Mouse (Mus musculus) limb, embryonic 10.5 days (tissue): ENCODE data around the gene Lrch1. TPM values are rescaled to one million over a fixed set of nuclear protein-coding genes. Genes with fewer than 3 reads are reported as not detected.

Experiments used
- DNase-seq: peaks from one replicate; pipeline ENCODE4 v3.0.0-alpha.2; 2017; ENCODE audit warnings: low spot score
- H3K27ac ChIP-seq: fragments of 300-500 bp; sonication (generic); 2 replicates; pipeline ENCODE4 v1.5.1; 2016; ENCODE audit warnings: mild to moderate bottlenecking
- H3K27me3 ChIP-seq: fragments of 300-500 bp; sonication (generic); 2 replicates; pipeline ENCODE4 v1.6.1; 2016; ENCODE audit warnings: low read depth, mild to moderate bottlenecking; ENCODE audit not compliant: poor library complexity, severe bottlenecking
- H3K36me3 ChIP-seq: fragments of 300-500 bp; sonication (generic); 2 replicates; pipeline ENCODE4 v1.6.1; 2016; ENCODE audit warnings: mild to moderate bottlenecking, moderate library complexity
- H3K4me1 ChIP-seq: fragments of 300-500 bp; sonication (generic); 2 replicates; pipeline ENCODE4 v1.6.1; 2016
- H3K4me3 ChIP-seq: fragments of 300-500 bp; sonication (generic); 2 replicates; pipeline ENCODE4 v1.5.1; 2016; ENCODE audit warnings: mild to moderate bottlenecking, moderate library complexity
- H3K9me3 ChIP-seq: fragments of 300-500 bp; sonication (generic); replicated peaks from 2 replicates; pipeline ENCODE4 v1.6.1; 2016; ENCODE audit warnings: mild to moderate bottlenecking
- WGBS: fragments of 180-500 bp; shearing (Covaris S2); methylation state at CpG from one replicate; pipeline ENCODE4 v1.1.7; 2016; 5-methylcytosine and 5-hydroxymethylcytosine counted together
- polyA plus RNA-seq: library from polyadenylated mRNA; unstranded; fragments of >200 nt; fragmentation: Nextera tagmentation; extraction: Ambion mirVana; gene quantifications from 2 replicates; pipeline ENCODE4 v1.2.1, GENCODE M21; 2016

The Lrch1 gene
- polyA plus RNA-seq, 1 experiment from 2014 or later, result 9.9 TPM

- Histone ChIP-seq H3K36me3 (no peaks in the 10 kb centered on the region), H3K4me1 (no peaks in the 10 kb centered on the region), H3K27ac (no peak overlapping the region), H3K9me3 (no peaks in the 10 kb centered on the region), H3K27me3 (no peaks in the 10 kb centered on the region), H3K4me3 (no peak overlapping the region)
- 84% methylated on average over 6 of the region's 6 CpGs for WGBS
- DNase-seq, result no peak
Measured at GRCm38 (mm10) chr14:74893693-74894092, 54.0 kb downstream of the Lrch1 start.

GRCm38 (mm10) chr14:74893085-74893648 is 54.5 kb downstream of the Lrch1 start:
- H3K27me3 ChIP-seq, result no peaks in the 10 kb centered on the region
- WGBS, result 83% methylated on average over 3 of the region's 3 CpGs

GRCm38 (mm10) chr14:74889304-74889703 is 58.4 kb downstream of the Lrch1 start:
- 93% methylated on average over 2 of the region's 2 CpGs for WGBS
- Histone ChIP-seq H3K4me1 (peaks cover 15% of the 10 kb centered on the region), H3K9me3 (no peaks in the 10 kb centered on the region)

More at GRCm38 (mm10) chr14:74893085-74893648, 54.5 kb downstream of the Lrch1 start:
- Histone ChIP-seq H3K4me3 (no peak overlapping the region), H3K36me3 (no peaks in the 10 kb centered on the region), H3K9me3 (no peaks in the 10 kb centered on the region), H3K27ac (no peak overlapping the region), H3K4me1 (no peaks in the 10 kb centered on the region)
- DNase-seq, result no peak

GRCm38 (mm10) chr14:74888103-74888502 is 59.6 kb downstream of the Lrch1 start:
- H3K36me3 ChIP-seq, result no peaks in the 10 kb centered on the region
- WGBS, result 98% methylated on average over 1 of the region's 1 CpGs
- no peak overlapping the region for H3K27ac ChIP-seq
- H3K27me3 ChIP-seq, result no peaks in the 10 kb centered on the region
- DNase-seq, result no peak
- no peaks in the 10 kb centered on the region for H3K9me3 ChIP-seq
- H3K4me3 ChIP-seq, result no peak overlapping the region
- H3K4me1 ChIP-seq, result peaks cover 24% of the 10 kb centered on the region

More at GRCm38 (mm10) chr14:74889304-74889703, 58.4 kb downstream of the Lrch1 start:
- no peak for DNase-seq
- Histone ChIP-seq H3K36me3 (no peaks in the 10 kb centered on the region), H3K4me3 (no peak overlapping the region), H3K27me3 (no peaks in the 10 kb centered on the region), H3K27ac (no peak overlapping the region)

- H3K36me3 ChIP-seq, result no peaks in the 10 kb centered on the region
- 72% methylated on average over 5 of the region's 5 CpGs for WGBS
- no peak overlapping the region for H3K4me3 ChIP-seq
- DNase-seq, result no peak
- no peaks in the 10 kb centered on the region for H3K9me3 ChIP-seq
- H3K4me1 ChIP-seq, result peaks cover 40% of the 10 kb centered on the region
- H3K27ac ChIP-seq, result no peak overlapping the region
- H3K27me3 ChIP-seq, result no peaks in the 10 kb centered on the region
Measured at GRCm38 (mm10) chr14:74886453-74886852, 61.2 kb downstream of the Lrch1 start.

GRCm38 (mm10) chr14:74884920-74885319 is 62.8 kb downstream of the Lrch1 start:
- no peaks in the 10 kb centered on the region for H3K27me3 ChIP-seq
- H3K9me3 ChIP-seq, result no peaks in the 10 kb centered on the region
- H3K4me1 ChIP-seq, result peaks cover 40% of the 10 kb centered on the region
- WGBS, result 73% methylated on average over 7 of the region's 7 CpGs
- H3K4me3 ChIP-seq, result no peak overlapping the region
- H3K36me3 ChIP-seq, result no peaks in the 10 kb centered on the region
- DNase-seq, result no peak
- H3K27ac ChIP-seq, result no peak overlapping the region

GRCm38 (mm10) chr14:74884024-74884680 is 63.5 kb downstream of the Lrch1 start:
- Histone ChIP-seq H3K36me3 (no peaks in the 10 kb centered on the region), H3K9me3 (no peaks in the 10 kb centered on the region), H3K4me3 (no peak overlapping the region), H3K27me3 (no peaks in the 10 kb centered on the region), H3K4me1 (peaks cover 40% of the 10 kb centered on the region), H3K27ac (no peak overlapping the region)
- WGBS, result 22% methylated on average over 13 of the region's 13 CpGs
- peak; percentile 43 for DNase-seq

- Histone ChIP-seq H3K27me3 (no peaks in the 10 kb centered on the region), H3K4me3 (no peak overlapping the region), H3K27ac (no peak overlapping the region; the same call in 1 of the 2 replicates), H3K4me1 (peaks cover 42% of the 10 kb centered on the region), H3K36me3 (no peaks in the 10 kb centered on the region), H3K9me3 (no peaks in the 10 kb centered on the region)
- no peak for DNase-seq
- 42% methylated on average over 11 of the region's 11 CpGs for WGBS
Measured at GRCm38 (mm10) chr14:74883204-74883603, 64.5 kb downstream of the Lrch1 start.

GRCm38 (mm10) chr14:74882754-74883153 is 64.9 kb downstream of the Lrch1 start:
- peak; percentile 55 for DNase-seq

GRCm38 (mm10) chr14:74880868-74881267 is 66.8 kb downstream of the Lrch1 start:
- Histone ChIP-seq H3K27me3 (no peaks in the 10 kb centered on the region), H3K4me3 (no peak overlapping the region), H3K4me1 (peaks cover 49% of the 10 kb centered on the region), H3K9me3 (no peaks in the 10 kb centered on the region), H3K36me3 (no peaks in the 10 kb centered on the region), H3K27ac (no peak overlapping the region)
- DNase-seq, result no peak
- WGBS, result 93% methylated on average over 10 of the region's 10 CpGs

More at GRCm38 (mm10) chr14:74882754-74883153, 64.9 kb downstream of the Lrch1 start:
- no peaks in the 10 kb centered on the region for H3K36me3 ChIP-seq
- H3K4me1 ChIP-seq, result peaks cover 47% of the 10 kb centered on the region
- no peak overlapping the region for H3K4me3 ChIP-seq
- no peak overlapping the region; the same call in 1 of the 2 replicates for H3K27ac ChIP-seq
- H3K9me3 ChIP-seq, result no peaks in the 10 kb centered on the region
- 36% methylated on average over 3 of the region's 3 CpGs for WGBS
- no peaks in the 10 kb centered on the region for H3K27me3 ChIP-seq

- no peaks in the 10 kb centered on the region for H3K27me3 ChIP-seq
- DNase-seq, result no peak
- 88% methylated on average over 10 of the region's 10 CpGs for WGBS
- no peak overlapping the region for H3K4me3 ChIP-seq
- H3K27ac ChIP-seq, result no peak overlapping the region
- H3K9me3 ChIP-seq, result no peaks in the 10 kb centered on the region
- H3K4me1 ChIP-seq, result peaks cover 43% of the 10 kb centered on the region
- H3K36me3 ChIP-seq, result no peaks in the 10 kb centered on the region
Measured at GRCm38 (mm10) chr14:74879480-74879879, 68.2 kb downstream of the Lrch1 start.

GRCm38 (mm10) chr14:74877287-74877686 is 70.4 kb downstream of the Lrch1 start:
- 35% methylated on average over 5 of the region's 5 CpGs for WGBS
- DNase-seq, result no peak
- no peaks in the 10 kb centered on the region for H3K36me3 ChIP-seq
- H3K4me1 ChIP-seq, result peaks cover 29% of the 10 kb centered on the region
- H3K4me3 ChIP-seq, result no peak overlapping the region
- H3K9me3 ChIP-seq, result no peaks in the 10 kb centered on the region
- H3K27me3 ChIP-seq, result no peaks in the 10 kb centered on the region
- H3K27ac ChIP-seq, result peak overlapping the region; percentile 61

- DNase-seq, result no peak
- 55% methylated on average over 4 of the region's 4 CpGs for WGBS
- Histone ChIP-seq H3K36me3 (no peaks in the 10 kb centered on the region), H3K4me3 (no peak overlapping the region), H3K9me3 (no peaks in the 10 kb centered on the region), H3K27ac (no peak overlapping the region), H3K4me1 (peaks cover 48% of the 10 kb centered on the region), H3K27me3 (no peaks in the 10 kb centered on the region)
Measured at GRCm38 (mm10) chr14:74871220-74871619, 76.5 kb downstream of the Lrch1 start.
